Mouse (Mus musculus): ENCODE data around the gene P4ha3. TPM values are rescaled to one million over a fixed set of nuclear protein-coding genes. Genes with fewer than 3 reads are reported as not detected.

The P4ha3 gene
- polyA plus RNA-seq, 1 experiment = 0.42 TPM

Other genes with a start within 250 kb of the P4ha3 start
- 8.4 and 10.2 TPM in 2 replicates for gene Pold3, start 164.0 kb upstream of the P4ha3 start, polyA plus RNA-seq (2012; rRNA removed)
- 10.2 and 11.1 TPM in 2 replicates for gene Lipt2, start 126.2 kb upstream of the P4ha3 start, polyA plus RNA-seq (2012; rRNA removed)
- gene Kcne3, start 109.0 kb upstream of the P4ha3 start, polyA plus RNA-seq (2012; rRNA removed) = 220 and 227 TPM in 2 replicates
- 1.2 and 2.6 TPM in 2 replicates for gene Pgm2l1, start 58.1 kb upstream of the P4ha3 start, polyA plus RNA-seq (2012; rRNA removed)
- gene C2cd3, start 86.7 kb downstream of the P4ha3 start, polyA plus RNA-seq (2012; rRNA removed) = 13.8 and 16.7 TPM in 2 replicates
- 58.7 and 64.0 TPM in 2 replicates for gene Ppme1, start 86.8 kb downstream of the P4ha3 start, polyA plus RNA-seq (2012; rRNA removed)
- 0.19 and 0.60 TPM in 2 replicates for gene Ucp3, start 187.5 kb downstream of the P4ha3 start, polyA plus RNA-seq (2012; rRNA removed)
- gene Ucp2, start 207.8 kb downstream of the P4ha3 start, polyA plus RNA-seq (2012; rRNA removed) = 550 and 651 TPM in 2 replicates
- 0.51 and 0.74 TPM in 2 replicates for gene Dnajb13, start 229.4 kb downstream of the P4ha3 start, polyA plus RNA-seq (2012; rRNA removed)

Data from large intestine, adult 2 months (tissue).